ENCODE assay signal across 25 mouse cellular contexts in genomic region chr9:84556261-84556844, GRCm38 (mm10).
DNase-seq lines count a peak whose midpoint lies in the region; ATAC-seq and TF ChIP-seq lines count a peak whose summit lies in the region.
"Had no signal": no experiment of that assay in that cellular context is flagged by ENCODE, and none has a peak within 500 bp of the region (broad histone marks: within the 10 kb centered on the region; RNA-seq: fewer than 3 reads in every experiment).

No protein-coding gene starts in this region.

- H3K4me2 ChIP-seq in hindbrain, embryonic 14.5 days (replicated peaks): peak overlapping the region; percentile 1; the same call in 1 of the 2 replicates
- H3K4me2 ChIP-seq in hindbrain, embryonic 12.5 days (replicated peaks): no peak overlapping the region
- 0 out of 2 replicates have a peak overlapping the region, but pooled peaks have one; percentile 18 for H3K4me2 ChIP-seq in midbrain, embryonic 16.5 days (ENCODE audit: low read length)
- H3K4me2 ChIP-seq in midbrain, embryonic 13.5 days (replicated peaks): no peak overlapping the region
- H3K4me2 ChIP-seq in hindbrain, postnatal 0 days (ENCODE audit: low read depth, low read length): 0 out of 2 replicates have a peak overlapping the region, but pooled peaks have one; percentile 11
- peak overlapping the region; percentile 12; the same call in 1 of the 2 replicates for H3K4me2 ChIP-seq in midbrain, postnatal 0 days (ENCODE audit: low read depth, low read length, poor library complexity, severe bottlenecking)
- H3K4me2 ChIP-seq: embryonic facial prominence, embryonic 12.5 days; heart, embryonic 15.5 days; liver, embryonic 12.5 days had no signal

- DNase-seq in hindbrain, embryonic 14.5 days (ENCODE audit: low spot score): peak; percentile 26
- peak; percentile 14 for DNase-seq in hindbrain, postnatal 0 days (ENCODE audit: low spot score)
- DNase-seq in midbrain, postnatal 0 days (ENCODE audit: low spot score): peak; percentile 43
- no peak for DNase-seq in thymus, postnatal 14 days
- DNase-seq: adrenal gland, adult 8-10 months; B cell, adult 2 months; cerebellum, adult 9-10 months; cerebellum, postnatal 36 days; gastrocnemius, postnatal 14 days; heart, postnatal 36 days; kidney, adult 9 months; kidney, postnatal 10 days; layer of hippocampus, adult 9-11 months; liver, postnatal 0 days; lung, postnatal 36 days had no signal

- no peak overlapping the region for H3K9ac ChIP-seq in hindbrain, embryonic 14.5 days
- H3K9ac ChIP-seq in hindbrain, embryonic 12.5 days: no peak overlapping the region
- H3K9ac ChIP-seq in midbrain, embryonic 16.5 days (ENCODE audit: low read depth, low read length): no peak overlapping the region
- no peak overlapping the region for H3K9ac ChIP-seq in midbrain, embryonic 13.5 days (replicated peaks)
- H3K9ac ChIP-seq in hindbrain, postnatal 0 days (replicated peaks; ENCODE audit: low read length): no peak overlapping the region
- no peak overlapping the region for H3K9ac ChIP-seq in midbrain, postnatal 0 days (replicated peaks; ENCODE audit: low read length, poor library complexity, severe bottlenecking)
- H3K9ac ChIP-seq: embryonic facial prominence, embryonic 12.5 days; heart, embryonic 15.5 days; liver, embryonic 12.5 days; liver, postnatal 0 days had no signal

- H3K9me3 ChIP-seq in hindbrain, embryonic 14.5 days (ENCODE audit: control insufficient read depth, low read length): no peaks in the 10 kb centered on the region
- no peaks in the 10 kb centered on the region for H3K9me3 ChIP-seq in hindbrain, embryonic 12.5 days (replicated peaks)
- no peaks in the 10 kb centered on the region for H3K9me3 ChIP-seq in midbrain, embryonic 16.5 days (replicated peaks; ENCODE audit: control insufficient read depth, low read length, poor library complexity, severe bottlenecking)
- H3K9me3 ChIP-seq in midbrain, embryonic 13.5 days: no peaks in the 10 kb centered on the region
- H3K9me3 ChIP-seq in hindbrain, postnatal 0 days (ENCODE audit: low read length): no peaks in the 10 kb centered on the region
- H3K9me3 ChIP-seq in midbrain, postnatal 0 days (ENCODE audit: low read length): no peaks in the 10 kb centered on the region
- H3K9me3 ChIP-seq: embryonic facial prominence, embryonic 12.5 days; forebrain, embryonic 10.5 days; G1E; heart, embryonic 15.5 days; liver, embryonic 12.5 days had no signal

- peak; percentile 73; the same call in 1 of the 2 replicates for ATAC-seq in hindbrain, embryonic 14.5 days (ENCODE audit: low FRiP score)
- ATAC-seq in hindbrain, embryonic 12.5 days (ENCODE audit: low FRiP score): no peak; the same call in 1 of the 2 replicates
- ATAC-seq in midbrain, embryonic 16.5 days: peak; percentile 36; the same call in 1 of the 2 replicates
- ATAC-seq in midbrain, embryonic 13.5 days: no peak
- ATAC-seq in hindbrain, postnatal 0 days: no peak
- ATAC-seq in midbrain, postnatal 0 days (ENCODE audit: low FRiP score): no peak
- ATAC-seq in CD4-positive, CD25-positive, alpha-beta regulatory T cell, adult 4 months: no peak
- ATAC-seq: intestine, postnatal 0 days; liver, embryonic 12.5 days; liver, postnatal 0 days had no signal

- no peaks in the 10 kb centered on the region for H3K4me1 ChIP-seq in hindbrain, embryonic 14.5 days (replicated peaks; ENCODE audit: control insufficient read depth, insufficient read depth, low read length)
- H3K4me1 ChIP-seq in hindbrain, embryonic 12.5 days: no peaks in the 10 kb centered on the region; the same call in 1 of the 2 replicates
- no peaks in the 10 kb centered on the region for H3K4me1 ChIP-seq in midbrain, embryonic 16.5 days (ENCODE audit: control insufficient read depth, insufficient read depth, low read length)
- 0 out of 2 replicates have a peak, but pooled peaks cover 3% of the 10 kb centered on the region for H3K4me1 ChIP-seq in midbrain, embryonic 13.5 days (replicated peaks)
- no peaks in the 10 kb centered on the region for H3K4me1 ChIP-seq in hindbrain, postnatal 0 days (ENCODE audit: insufficient read depth, low read length)
- H3K4me1 ChIP-seq in midbrain, postnatal 0 days (ENCODE audit: insufficient read depth, low read length): no peaks in the 10 kb centered on the region
- H3K4me1 ChIP-seq: embryonic facial prominence, embryonic 12.5 days; forebrain, embryonic 10.5 days; heart, embryonic 15.5 days; liver, embryonic 12.5 days had no signal

- H3K36me3 ChIP-seq in hindbrain, embryonic 14.5 days (replicated peaks; ENCODE audit: control insufficient read depth, insufficient read depth): no peaks in the 10 kb centered on the region
- H3K36me3 ChIP-seq in hindbrain, embryonic 12.5 days: no peaks in the 10 kb centered on the region
- H3K36me3 ChIP-seq in midbrain, embryonic 16.5 days (ENCODE audit: control insufficient read depth, insufficient read depth, low read length): no peaks in the 10 kb centered on the region
- H3K36me3 ChIP-seq in midbrain, embryonic 13.5 days: no peaks in the 10 kb centered on the region
- no peaks in the 10 kb centered on the region for H3K36me3 ChIP-seq in hindbrain, postnatal 0 days (ENCODE audit: insufficient read depth, low read length)
- H3K36me3 ChIP-seq in midbrain, postnatal 0 days (ENCODE audit: insufficient read depth, low read length): no peaks in the 10 kb centered on the region
- H3K36me3 ChIP-seq: embryonic facial prominence, embryonic 12.5 days; forebrain, embryonic 10.5 days; G1E; heart, embryonic 15.5 days; liver, embryonic 12.5 days had no signal

- TF ChIP-seq CTCF in hindbrain, postnatal 0 days (IDR thresholded peaks at IDR 0.05; ENCODE audit: low read depth): no peak
- TF ChIP-seq CTCF in midbrain, postnatal 0 days (IDR thresholded peaks at IDR 0.05): no peak

- WGBS in hindbrain, embryonic 14.5 days: 49% methylated on average over 11 of the region's 11 CpGs
- WGBS in hindbrain, embryonic 12.5 days: 61% methylated on average over 11 of the region's 11 CpGs
- 40% methylated on average over 11 of the region's 11 CpGs for WGBS in midbrain, embryonic 16.5 days
- 56% methylated on average over 11 of the region's 11 CpGs for WGBS in midbrain, embryonic 13.5 days
- 53% methylated on average over 11 of the region's 11 CpGs for WGBS in hindbrain, postnatal 0 days
- 36% methylated on average over 11 of the region's 11 CpGs for WGBS in midbrain, postnatal 0 days

- no peak overlapping the region for H3K4me3 ChIP-seq in hindbrain, embryonic 14.5 days (replicated peaks; ENCODE audit: low read length)
- no peak overlapping the region for H3K4me3 ChIP-seq in hindbrain, embryonic 12.5 days
- no peak overlapping the region for H3K4me3 ChIP-seq in midbrain, embryonic 16.5 days (ENCODE audit: low read depth, low read length)
- H3K4me3 ChIP-seq in midbrain, embryonic 13.5 days (replicated peaks): no peak overlapping the region
- no peak overlapping the region for H3K4me3 ChIP-seq in hindbrain, postnatal 0 days (ENCODE audit: low read length)
- H3K4me3 ChIP-seq in midbrain, postnatal 0 days (ENCODE audit: low read depth, low read length): no peak overlapping the region
- H3K4me3 ChIP-seq: embryonic facial prominence, embryonic 12.5 days; forebrain, embryonic 10.5 days; heart, embryonic 15.5 days; liver, embryonic 12.5 days had no signal

- no peaks in the 10 kb centered on the region for H3K27me3 ChIP-seq in hindbrain, embryonic 14.5 days (ENCODE audit: control insufficient read depth, insufficient read depth, low read length)
- no peaks in the 10 kb centered on the region for H3K27me3 ChIP-seq in hindbrain, embryonic 12.5 days
- no peaks in the 10 kb centered on the region for H3K27me3 ChIP-seq in midbrain, embryonic 16.5 days (ENCODE audit: control insufficient read depth, insufficient read depth, low read depth, low read length)
- no peaks in the 10 kb centered on the region for H3K27me3 ChIP-seq in midbrain, embryonic 13.5 days
- H3K27me3 ChIP-seq in hindbrain, postnatal 0 days (ENCODE audit: insufficient read depth, low read length): no peaks in the 10 kb centered on the region
- H3K27me3 ChIP-seq in midbrain, postnatal 0 days (ENCODE audit: insufficient read depth, low read length): no peaks in the 10 kb centered on the region
- H3K27me3 ChIP-seq: embryonic facial prominence, embryonic 12.5 days; heart, embryonic 15.5 days; liver, embryonic 12.5 days had no signal

- no peak overlapping the region for H3K27ac ChIP-seq in hindbrain, embryonic 14.5 days
- no peak overlapping the region for H3K27ac ChIP-seq in hindbrain, embryonic 12.5 days
- no peak overlapping the region for H3K27ac ChIP-seq in midbrain, embryonic 16.5 days (ENCODE audit: low read length)
- H3K27ac ChIP-seq in midbrain, embryonic 13.5 days: no peak overlapping the region
- no peak overlapping the region for H3K27ac ChIP-seq in hindbrain, postnatal 0 days
- H3K27ac ChIP-seq in midbrain, postnatal 0 days (ENCODE audit: low read depth, low read length): no peak overlapping the region
- H3K27ac ChIP-seq: embryonic facial prominence, embryonic 12.5 days; forebrain, embryonic 10.5 days; heart, embryonic 15.5 days; liver, embryonic 12.5 days had no signal

Comparison
In these comparisons a context has a peak if more than half of its experiments do, and no peak if none do; other contexts are left out.
1. ATAC-seq: peak in hindbrain, embryonic 14.5 days (single experiment) and midbrain, embryonic 16.5 days (single experiment); none in hindbrain, embryonic 12.5 days (single experiment), midbrain, embryonic 13.5 days (single experiment), hindbrain, postnatal 0 days (single experiment), midbrain, postnatal 0 days (single experiment) and CD4-positive, CD25-positive, alpha-beta regulatory T cell, adult 4 months (single experiment).
2. H3K4me2 ChIP-seq: peak in hindbrain, embryonic 14.5 days (single experiment), midbrain, embryonic 16.5 days (single experiment), hindbrain, postnatal 0 days (single experiment) and midbrain, postnatal 0 days (single experiment); none in hindbrain, embryonic 12.5 days (single experiment) and midbrain, embryonic 13.5 days (single experiment).